Mouse (Mus musculus): Measurements from ENCODE around the gene Efcab12. TPM values are rescaled to one million over a fixed set of nuclear protein-coding genes. Genes with fewer than 3 reads are reported as not detected.
"Not testable (repeated sequence)": the region's sequence is repeated elsewhere in the genome, so short reads cannot be mapped to it uniquely, and the experiment has no call there.

Gene Efcab12
- total and polyA plus RNA-seq, 3 experiments, result 0.27 to 0.90 TPM; not detected in 1

DNA sequence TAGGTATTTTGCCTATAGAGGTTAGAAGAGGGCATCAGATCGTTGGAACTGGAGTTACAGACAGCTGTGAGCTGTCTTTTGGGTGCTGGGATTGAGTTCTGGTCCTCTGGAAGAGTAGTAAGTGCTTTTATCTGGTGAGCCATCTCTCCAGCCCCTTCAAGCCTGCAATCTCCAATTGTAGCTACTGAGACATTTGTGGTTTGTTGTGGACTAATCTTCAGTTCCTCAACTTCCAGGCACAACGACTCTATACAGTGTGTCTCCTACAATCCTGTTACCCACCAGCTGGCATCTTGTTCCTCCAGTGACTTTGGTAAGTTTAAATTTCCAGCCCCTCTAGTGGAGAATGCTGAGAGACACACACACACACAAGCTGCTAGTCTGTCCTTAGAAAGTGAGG is 39.0 kb upstream of the Efcab12 start:
- Histone ChIP-seq H3K4me1 (ENCODE audit: insufficient read depth, low read depth, low read length) (no peaks in the 10 kb centered on the region), H3K9me3 (replicated peaks) (no peaks in the 10 kb centered on the region), H3K27me3 (ENCODE audit: insufficient read depth, low read length) (no peaks in the 10 kb centered on the region), H3K4me3 (ENCODE audit: low read depth, low read length) (no peak overlapping the region), H3K36me3 (replicated peaks) (no peaks in the 10 kb centered on the region)
- DNase-seq (ENCODE audit: low spot score) (no peak), ATAC-seq (ENCODE audit: extremely low read depth, insufficient number of reproducible peaks, low FRiP score, poor library complexity, severe bottlenecking) (no peak)
- TF ChIP-seq GATA1 (IDR thresholded peaks at IDR 0.05; ENCODE audit: borderline replicate concordance, low read length) (no peak), CTCF (IDR thresholded peaks at IDR 0.05; ENCODE audit: low read depth, low read length) (no peak), POLR2AphosphoS5 (IDR thresholded peaks at IDR 0.05; ENCODE audit: insufficient replicate concordance, low read depth, low read length) (no peak), GATA2 (IDR thresholded peaks at IDR 0.05; ENCODE audit: borderline replicate concordance, low read depth, low read length) (no peak), TAL1 (conservative IDR thresholded peaks at IDR 0.05; ENCODE audit: low read depth, low read length) (no peak)

- not testable (repeated sequence) for H3K36me3 ChIP-seq (replicated peaks); H3K9me3 ChIP-seq (replicated peaks); DNase-seq (ENCODE audit: low spot score); ATAC-seq (ENCODE audit: extremely low read depth, insufficient number of reproducible peaks, low FRiP score, poor library complexity, severe bottlenecking); H3K4me1 ChIP-seq (ENCODE audit: insufficient read depth, low read depth, low read length); H3K27me3 ChIP-seq (ENCODE audit: insufficient read depth, low read length); H3K4me3 ChIP-seq (ENCODE audit: low read depth, low read length)
Observed at GRCm38 (mm10) chr6:115871318-115871717, 33.1 kb upstream of the Efcab12 start.

GRCm38 (mm10) chr6:115867157-115867556 is 28.9 kb upstream of the Efcab12 start:
- not testable (repeated sequence) for ATAC-seq (ENCODE audit: extremely low read depth, insufficient number of reproducible peaks, low FRiP score, poor library complexity, severe bottlenecking); DNase-seq (ENCODE audit: low spot score); H3K36me3 ChIP-seq (replicated peaks); H3K27me3 ChIP-seq (ENCODE audit: insufficient read depth, low read length); H3K4me1 ChIP-seq (ENCODE audit: insufficient read depth, low read depth, low read length); H3K9me3 ChIP-seq (replicated peaks); H3K4me3 ChIP-seq (ENCODE audit: low read depth, low read length)

GRCm38 (mm10) chr6:115865246-115865645 is 27.0 kb upstream of the Efcab12 start:
- ATAC-seq (ENCODE audit: extremely low read depth, insufficient number of reproducible peaks, low FRiP score, poor library complexity, severe bottlenecking) (no peak), DNase-seq (ENCODE audit: low spot score) (no peak)
- H3K4me3 ChIP-seq (ENCODE audit: low read depth, low read length), result no peak overlapping the region

GRCm38 (mm10) chr6:115863340-115863841 is 25.2 kb upstream of the Efcab12 start:
- no peak for ATAC-seq (ENCODE audit: extremely low read depth, insufficient number of reproducible peaks, low FRiP score, poor library complexity, severe bottlenecking)
- no peaks in the 10 kb centered on the region for H3K27me3 ChIP-seq (ENCODE audit: insufficient read depth, low read length)
- no peaks in the 10 kb centered on the region for H3K9me3 ChIP-seq (replicated peaks)
- no peak overlapping the region for H3K4me3 ChIP-seq (ENCODE audit: low read depth, low read length)
- H3K36me3 ChIP-seq (replicated peaks), result no peaks in the 10 kb centered on the region
- H3K4me1 ChIP-seq (ENCODE audit: insufficient read depth, low read depth, low read length), result peaks cover 2% of the 10 kb centered on the region; the same call in 1 of the 2 replicates
- TF ChIP-seq GATA2 (IDR thresholded peaks at IDR 0.05; ENCODE audit: borderline replicate concordance, low read depth, low read length) (no peak), GATA1 (IDR thresholded peaks at IDR 0.05; ENCODE audit: borderline replicate concordance, low read length) (no peak), TAL1 (conservative IDR thresholded peaks at IDR 0.05; ENCODE audit: low read depth, low read length) (no peak), CTCF (IDR thresholded peaks at IDR 0.05; ENCODE audit: low read depth, low read length) (no peak), POLR2AphosphoS5 (IDR thresholded peaks at IDR 0.05; ENCODE audit: insufficient replicate concordance, low read depth, low read length) (no peak)
- DNase-seq (ENCODE audit: low spot score), result no peak

More at GRCm38 (mm10) chr6:115865246-115865645, 27.0 kb upstream of the Efcab12 start:
- Histone ChIP-seq H3K9me3 (replicated peaks) (no peaks in the 10 kb centered on the region), H3K27me3 (ENCODE audit: insufficient read depth, low read length) (no peaks in the 10 kb centered on the region), H3K36me3 (replicated peaks) (no peaks in the 10 kb centered on the region), H3K4me1 (ENCODE audit: insufficient read depth, low read depth, low read length) (no peaks in the 10 kb centered on the region)
- TF ChIP-seq GATA2 (IDR thresholded peaks at IDR 0.05; ENCODE audit: borderline replicate concordance, low read depth, low read length), result no peak
- no peak for TF ChIP-seq POLR2AphosphoS5 (IDR thresholded peaks at IDR 0.05; ENCODE audit: insufficient replicate concordance, low read depth, low read length)
- no peak for TF ChIP-seq TAL1 (conservative IDR thresholded peaks at IDR 0.05; ENCODE audit: low read depth, low read length)
- no peak for TF ChIP-seq CTCF (IDR thresholded peaks at IDR 0.05; ENCODE audit: low read depth, low read length)
- TF ChIP-seq GATA1 (IDR thresholded peaks at IDR 0.05; ENCODE audit: borderline replicate concordance, low read length), result no peak

DNA sequence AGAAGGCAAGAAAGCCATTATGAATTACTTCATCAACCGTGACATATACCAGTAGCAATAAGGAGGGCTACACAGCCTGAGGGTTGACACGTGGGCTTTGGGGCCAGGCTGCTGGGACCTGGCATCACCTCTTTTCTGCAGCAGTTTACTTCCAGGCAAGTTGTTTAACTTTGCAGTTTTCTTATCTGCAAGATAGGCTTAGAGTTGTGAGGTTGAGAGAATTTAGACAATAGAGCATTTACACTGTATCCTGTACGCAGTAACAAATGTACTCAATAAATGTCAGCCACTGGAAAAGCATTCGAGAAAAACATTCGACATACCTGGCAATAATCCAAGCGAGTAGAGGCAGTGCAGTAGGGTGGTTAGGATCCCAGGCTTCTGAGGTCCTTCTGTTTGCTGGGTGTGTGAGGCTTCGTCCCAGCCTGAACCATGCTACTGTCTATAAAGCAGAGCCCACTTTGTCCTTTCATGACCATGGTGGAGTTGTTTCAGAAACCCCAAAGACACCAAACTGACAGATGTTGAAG is 21.9 kb upstream of the Efcab12 start:
- no peaks in the 10 kb centered on the region for H3K9me3 ChIP-seq (replicated peaks)
- H3K27me3 ChIP-seq (ENCODE audit: insufficient read depth, low read length), result no peaks in the 10 kb centered on the region
- peaks cover 2% of the 10 kb centered on the region; the same call in 1 of the 2 replicates for H3K4me1 ChIP-seq (ENCODE audit: insufficient read depth, low read depth, low read length)
- TF ChIP-seq GATA1 (IDR thresholded peaks at IDR 0.05; ENCODE audit: borderline replicate concordance, low read length) (no peak), CTCF (IDR thresholded peaks at IDR 0.05; ENCODE audit: low read depth, low read length) (no peak), GATA2 (IDR thresholded peaks at IDR 0.05; ENCODE audit: borderline replicate concordance, low read depth, low read length) (no peak), POLR2AphosphoS5 (IDR thresholded peaks at IDR 0.05; ENCODE audit: insufficient replicate concordance, low read depth, low read length) (no peak), TAL1 (conservative IDR thresholded peaks at IDR 0.05; ENCODE audit: low read depth, low read length) (no peak)
- H3K4me3 ChIP-seq (ENCODE audit: low read depth, low read length), result no peak overlapping the region
- DNase-seq (ENCODE audit: low spot score) (no peak), ATAC-seq (ENCODE audit: extremely low read depth, insufficient number of reproducible peaks, low FRiP score, poor library complexity, severe bottlenecking) (no peak)
- H3K36me3 ChIP-seq (replicated peaks), result no peaks in the 10 kb centered on the region

DNA sequence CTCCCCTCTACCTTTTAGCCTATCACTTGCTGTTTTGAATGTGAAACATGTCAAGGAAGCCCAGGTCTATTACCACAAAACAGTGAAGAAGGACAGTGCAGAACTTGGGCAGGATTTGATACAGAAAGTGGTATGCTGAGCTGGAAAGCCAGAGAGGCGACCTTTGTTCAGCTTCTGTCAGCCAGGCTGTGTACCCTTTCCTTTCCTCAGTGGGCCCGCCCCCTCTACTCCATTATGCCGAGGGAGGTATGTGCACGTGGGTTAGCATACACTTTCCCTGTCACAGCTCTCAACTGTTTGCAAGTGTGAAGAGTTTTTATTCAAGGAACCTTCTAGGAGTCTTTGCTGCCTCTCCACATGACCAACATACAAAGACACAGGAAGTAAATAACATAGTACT is 21.0 kb upstream of the Efcab12 start:
- TF ChIP-seq TAL1 (conservative IDR thresholded peaks at IDR 0.05; ENCODE audit: low read depth, low read length), result no peak
- H3K4me1 ChIP-seq (ENCODE audit: insufficient read depth, low read depth, low read length), result peaks cover 2% of the 10 kb centered on the region; the same call in 1 of the 2 replicates
- no peaks in the 10 kb centered on the region for H3K9me3 ChIP-seq (replicated peaks)
- no peaks in the 10 kb centered on the region for H3K27me3 ChIP-seq (ENCODE audit: insufficient read depth, low read length)
- H3K4me3 ChIP-seq (ENCODE audit: low read depth, low read length), result no peak overlapping the region
- no peak for ATAC-seq (ENCODE audit: extremely low read depth, insufficient number of reproducible peaks, low FRiP score, poor library complexity, severe bottlenecking)
- no peak for DNase-seq (ENCODE audit: low spot score)
- H3K36me3 ChIP-seq (replicated peaks), result no peaks in the 10 kb centered on the region
